Mouse (Mus musculus): ENCODE data around the gene Slc17a8. TPM values are rescaled to one million over a fixed set of nuclear protein-coding genes. Genes with fewer than 3 reads are reported as not detected.

Slc17a8 gene
- total and polyA plus RNA-seq, 2 experiments from 2014 or later: 0.50 to 2.3 TPM

- WGBS: 66% methylated on average over 5 of the region's 5 CpGs
- H3K4me1 ChIP-seq (ENCODE audit: insufficient read depth): no peaks in the 10 kb centered on the region
- no peak overlapping the region for H3K4me2 ChIP-seq (ENCODE audit: low read depth)
- H3K4me3 ChIP-seq (ENCODE audit: low read depth, low read length): no peak overlapping the region
- no peak for DNase-seq
- no peak overlapping the region for H3K27ac ChIP-seq (ENCODE audit: low read depth, low read length)
- no peak overlapping the region for H3K9ac ChIP-seq
- H3K27me3 ChIP-seq (ENCODE audit: insufficient read depth, low read length): no peaks in the 10 kb centered on the region
- no peaks in the 10 kb centered on the region for H3K36me3 ChIP-seq (ENCODE audit: insufficient read depth)
- no peak for TF ChIP-seq CTCF (IDR thresholded peaks at IDR 0.05; ENCODE audit: low read depth)
- H3K9me3 ChIP-seq (ENCODE audit: low read length): no peaks in the 10 kb centered on the region
- ATAC-seq: no peak
Measured at GRCm38 (mm10) chr10:89532451-89532850, 88.6 kb downstream of the Slc17a8 start.

- no peaks in the 10 kb centered on the region for H3K4me1 ChIP-seq (ENCODE audit: insufficient read depth)
- H3K27ac ChIP-seq (ENCODE audit: low read depth, low read length): no peak overlapping the region
- no peak for DNase-seq
- no peak for TF ChIP-seq CTCF (IDR thresholded peaks at IDR 0.05; ENCODE audit: low read depth)
- H3K4me2 ChIP-seq (ENCODE audit: low read depth): no peak overlapping the region
- H3K4me3 ChIP-seq (ENCODE audit: low read depth, low read length): no peak overlapping the region
- 86% methylated on average over 2 of the region's 2 CpGs for WGBS
- no peaks in the 10 kb centered on the region for H3K27me3 ChIP-seq (ENCODE audit: insufficient read depth, low read length)
- H3K36me3 ChIP-seq (ENCODE audit: insufficient read depth): no peaks in the 10 kb centered on the region
- no peak for ATAC-seq
- no peaks in the 10 kb centered on the region for H3K9me3 ChIP-seq (ENCODE audit: low read length)
- no peak overlapping the region for H3K9ac ChIP-seq
Measured at GRCm38 (mm10) chr10:89531976-89532375, 89.1 kb downstream of the Slc17a8 start.

- H3K9me3 ChIP-seq (ENCODE audit: low read length): no peaks in the 10 kb centered on the region
- H3K4me2 ChIP-seq (ENCODE audit: low read depth): no peak overlapping the region
- H3K27ac ChIP-seq (ENCODE audit: low read depth, low read length): no peak overlapping the region
- ATAC-seq: peak; percentile 42; the same call in 1 of the 2 replicates
- H3K27me3 ChIP-seq (ENCODE audit: insufficient read depth, low read length): no peaks in the 10 kb centered on the region
- no peak overlapping the region for H3K9ac ChIP-seq
- no peak overlapping the region for H3K4me3 ChIP-seq (ENCODE audit: low read depth, low read length)
- H3K36me3 ChIP-seq (ENCODE audit: insufficient read depth): no peaks in the 10 kb centered on the region
- peak; percentile 37 for DNase-seq
- WGBS: 25% methylated on average over 5 of the region's 5 CpGs
- no peaks in the 10 kb centered on the region for H3K4me1 ChIP-seq (ENCODE audit: insufficient read depth)
- no peak for TF ChIP-seq CTCF (IDR thresholded peaks at IDR 0.05; ENCODE audit: low read depth)
Measured at GRCm38 (mm10) chr10:89531194-89531634, 89.8 kb downstream of the Slc17a8 start.

GRCm38 (mm10) chr10:89527054-89527453, 94.0 kb downstream of the Slc17a8 start:
- H3K9ac ChIP-seq: no peak overlapping the region
- no peak overlapping the region for H3K4me3 ChIP-seq (ENCODE audit: low read depth, low read length)
- TF ChIP-seq CTCF (IDR thresholded peaks at IDR 0.05; ENCODE audit: low read depth): no peak
- no peaks in the 10 kb centered on the region for H3K9me3 ChIP-seq (ENCODE audit: low read length)
- no peak overlapping the region for H3K4me2 ChIP-seq (ENCODE audit: low read depth)
- no peaks in the 10 kb centered on the region for H3K27me3 ChIP-seq (ENCODE audit: insufficient read depth, low read length)
- H3K36me3 ChIP-seq (ENCODE audit: insufficient read depth): no peaks in the 10 kb centered on the region
- ATAC-seq (no peak), DNase-seq (no peak)
- H3K27ac ChIP-seq (ENCODE audit: low read depth, low read length): no peak overlapping the region
- WGBS: 90% methylated on average over 5 of the region's 5 CpGs
- H3K4me1 ChIP-seq (ENCODE audit: insufficient read depth): no peaks in the 10 kb centered on the region

GRCm38 (mm10) chr10:89525823-89526222, 95.2 kb downstream of the Slc17a8 start:
- Histone ChIP-seq H3K4me1 (ENCODE audit: insufficient read depth) (no peaks in the 10 kb centered on the region), H3K4me3 (ENCODE audit: low read depth, low read length) (no peak overlapping the region), H3K27ac (ENCODE audit: low read depth, low read length) (no peak overlapping the region), H3K36me3 (ENCODE audit: insufficient read depth) (no peaks in the 10 kb centered on the region), H3K27me3 (ENCODE audit: insufficient read depth, low read length) (no peaks in the 10 kb centered on the region), H3K4me2 (ENCODE audit: low read depth) (no peak overlapping the region), H3K9me3 (ENCODE audit: low read length) (no peaks in the 10 kb centered on the region), H3K9ac (no peak overlapping the region)
- DNase-seq (no peak), ATAC-seq (no peak)
- no peak for TF ChIP-seq CTCF (IDR thresholded peaks at IDR 0.05; ENCODE audit: low read depth)
- 16% methylated on average over 2 of the region's 2 CpGs for WGBS

Other genes with a start within 250 kb of the Slc17a8 start
- gene Gas2l3, start 177.3 kb downstream of the Slc17a8 start, total RNA-seq (2014; rRNA removed): 3.8 and 6.2 TPM in 2 replicates
- 2.2 and 3.0 TPM in 2 replicates for gene Gas2l3, start 177.3 kb downstream of the Slc17a8 start, polyA plus RNA-seq (2015; fragmentation: Nextera tagmentation; extraction: Ambion mirVana)
- gene Nr1h4, start 87.7 kb downstream of the Slc17a8 start, total RNA-seq (2014; rRNA removed): 0.08 TPM in 1 of 2 replicates, not detected in the other
- gene Nr1h4, start 87.7 kb downstream of the Slc17a8 start, polyA plus RNA-seq (2015; fragmentation: Nextera tagmentation; extraction: Ambion mirVana): 0.11 TPM in 1 of 2 replicates, not detected in the other
- gene Scyl2, start 65.0 kb upstream of the Slc17a8 start, total RNA-seq (2014; rRNA removed): 39.9 and 43.9 TPM in 2 replicates
- gene Scyl2, start 65.0 kb upstream of the Slc17a8 start, polyA plus RNA-seq (2015; fragmentation: Nextera tagmentation; extraction: Ambion mirVana): 3.1 and 5.9 TPM in 2 replicates
- 46.9 and 48.8 TPM in 2 replicates for gene Actr6, start 111.0 kb upstream of the Slc17a8 start, total RNA-seq (2014; rRNA removed)
- 67.9 and 78.1 TPM in 2 replicates for gene Actr6, start 111.0 kb upstream of the Slc17a8 start, polyA plus RNA-seq (2015; fragmentation: Nextera tagmentation; extraction: Ambion mirVana)
- 33.0 and 39.4 TPM in 2 replicates for gene Uhrf1bp1l, start 123.7 kb upstream of the Slc17a8 start, total RNA-seq (2014; rRNA removed)
- 20.8 and 30.2 TPM in 2 replicates for gene Uhrf1bp1l, start 123.7 kb upstream of the Slc17a8 start, polyA plus RNA-seq (2015; fragmentation: Nextera tagmentation; extraction: Ambion mirVana)